Mouse (Mus musculus) intestine, postnatal 0 days (tissue): Measurements from ENCODE around the gene Oscp1. TPM values are rescaled to one million over a fixed set of nuclear protein-coding genes. Genes with fewer than 3 reads are reported as not detected.

ENCODE experiments used
- ATAC-seq: fragments of 200-750 bp; cut with Nextera tagmentation; 2 replicates; pipeline ENCODE4 v1.8.0; 2017; ENCODE audit warnings: mild to moderate bottlenecking, moderate TSS enrichment, moderate library complexity
- H3K27ac ChIP-seq: fragments of 300-500 bp; sonication (generic); 2 replicates; pipeline ENCODE4 v1.5.1; 2014; ENCODE audit warnings: mild to moderate bottlenecking, low read depth, low read length, moderate library complexity
- H3K27me3 ChIP-seq: fragments of 300-500 bp; sonication (generic); replicated peaks from 2 replicates; pipeline ENCODE4 v1.6.1; 2014; ENCODE audit warnings: low read length, mixed read lengths; ENCODE audit not compliant: control insufficient read depth, insufficient read depth
- H3K36me3 ChIP-seq: fragments of 300-500 bp; sonication (generic); 2 replicates; pipeline ENCODE4 v1.6.1; 2014; ENCODE audit warnings: mild to moderate bottlenecking, moderate library complexity; ENCODE audit not compliant: control insufficient read depth, insufficient read depth
- H3K4me1 ChIP-seq: fragments of 300-500 bp; sonication (generic); replicated peaks from 2 replicates; pipeline ENCODE4 v1.6.1; 2014; ENCODE audit warnings: antibody characterized with exemption, low read length, mixed read lengths; ENCODE audit not compliant: control insufficient read depth, insufficient read depth
- H3K4me2 ChIP-seq: fragments of 300-500 bp; sonication (generic); replicated peaks from 2 replicates; pipeline ENCODE4 v1.6.1; 2014; ENCODE audit warnings: low read depth, mild to moderate bottlenecking, moderate library complexity
- H3K4me3 ChIP-seq: fragments of 300-500 bp; sonication (generic); 2 replicates; pipeline ENCODE4 v1.5.1; 2014; ENCODE audit warnings: low read depth, low read length
- H3K9ac ChIP-seq: fragments of 300-500 bp; sonication (generic); 2 replicates; pipeline ENCODE4 v1.6.1; 2014; ENCODE audit warnings: mild to moderate bottlenecking, low read depth, low read length
- H3K9me3 ChIP-seq: fragments of 300-500 bp; sonication (generic); 2 replicates; pipeline ENCODE4 v1.6.1; 2016; ENCODE audit warnings: mixed run types; ENCODE audit not compliant: control insufficient read depth
- CTCF ChIP-seq: sonication (generic); IDR thresholded peaks from 2 replicates; pipeline ENCODE4 v1.5.1; 2016; ENCODE audit warnings: low read depth, mild to moderate bottlenecking, control low read depth, antibody characterized with exemption, moderate library complexity
- WGBS: fragments of 180-500 bp; shearing (Covaris S2); extraction: QIAGEN DNeasy Blood & Tissue Kit; methylation state at CpG from one replicate; pipeline ENCODE4 v1.1.7; 2014; 5-methylcytosine and 5-hydroxymethylcytosine counted together
- polyA plus RNA-seq: library from polyadenylated mRNA; unstranded; fragments of >200 nt; fragmentation: Nextera tagmentation; extraction: Ambion mirVana; gene quantifications from 2 replicates; pipeline ENCODE4 v1.2.1, GENCODE M21; 2015

Gene Oscp1
- polyA plus RNA-seq, 1 experiment from 2014 or later: 3.5 TPM

- no peaks in the 10 kb centered on the region for H3K9me3 ChIP-seq
- no peaks in the 10 kb centered on the region for H3K27me3 ChIP-seq
- no peak overlapping the region for H3K4me2 ChIP-seq
- H3K9ac ChIP-seq: no peak overlapping the region
- no peak for ATAC-seq
- WGBS: 54% methylated on average over 3 of the region's 3 CpGs
- TF ChIP-seq CTCF: no peak
- no peaks in the 10 kb centered on the region for H3K36me3 ChIP-seq
- H3K27ac ChIP-seq: no peak overlapping the region
- H3K4me3 ChIP-seq: no peak overlapping the region
- no peaks in the 10 kb centered on the region for H3K4me1 ChIP-seq
These were observed 29.3 kb upstream of the Oscp1 start for GRCm38 (mm10) chr4:126029042-126029441.

- Histone ChIP-seq H3K4me2 (no peak overlapping the region), H3K9ac (no peak overlapping the region), H3K4me1 (no peaks in the 10 kb centered on the region), H3K27me3 (no peaks in the 10 kb centered on the region), H3K9me3 (no peaks in the 10 kb centered on the region), H3K27ac (no peak overlapping the region), H3K4me3 (no peak overlapping the region), H3K36me3 (no peaks in the 10 kb centered on the region)
- no peak for ATAC-seq
- TF ChIP-seq CTCF: no peak
- 64% methylated on average over 5 of the region's 5 CpGs for WGBS
These were observed 27.7 kb upstream of the Oscp1 start for GRCm38 (mm10) chr4:126030705-126031104.

- Histone ChIP-seq H3K4me2 (no peak overlapping the region), H3K27me3 (no peaks in the 10 kb centered on the region), H3K27ac (no peak overlapping the region), H3K9ac (no peak overlapping the region), H3K4me3 (no peak overlapping the region), H3K9me3 (no peaks in the 10 kb centered on the region), H3K36me3 (no peaks in the 10 kb centered on the region), H3K4me1 (no peaks in the 10 kb centered on the region)
- ATAC-seq: no peak
- TF ChIP-seq CTCF: no peak
- 74% methylated on average over 5 of the region's 5 CpGs for WGBS
These were observed 23.0 kb upstream of the Oscp1 start for GRCm38 (mm10) chr4:126035413-126035812.

GRCm38 (mm10) chr4:126046851-126047585 lies 11.3 kb upstream of the Oscp1 start, which contains the start of gene Mrps15:
TSS of gene Mrps15 (plus strand) at chr4:126046925.
- Histone ChIP-seq H3K9me3 (no peaks in the 10 kb centered on the region), H3K4me1 (peaks cover 8% of the 10 kb centered on the region; the same call in 1 of the 2 replicates), H3K9ac (peak within 1 kb of the TSS; percentile 59), H3K4me2 (peak within 1 kb of the TSS; percentile 85), H3K27me3 (no peaks in the 10 kb centered on the region), H3K36me3 (peaks cover 22% of the 10 kb centered on the region), H3K27ac (peak within 1 kb of the TSS; percentile 30), H3K4me3 (peak within 1 kb of the TSS; percentile 67)
- ATAC-seq: peak; percentile 90
- WGBS: under 1% methylated on average over 56 of the region's 56 CpGs
- TF ChIP-seq CTCF: no peak

GRCm38 (mm10) chr4:126051617-126052016 lies 6.7 kb upstream of the Oscp1 start:
- Histone ChIP-seq H3K4me2 (no peak overlapping the region), H3K27me3 (no peaks in the 10 kb centered on the region), H3K27ac (no peak overlapping the region), H3K9ac (no peak overlapping the region), H3K4me3 (no peak overlapping the region), H3K36me3 (peaks cover 53% of the 10 kb centered on the region), H3K9me3 (no peaks in the 10 kb centered on the region), H3K4me1 (peaks cover 8% of the 10 kb centered on the region; the same call in 1 of the 2 replicates)
- no peak for ATAC-seq
- TF ChIP-seq CTCF: no peak
- 79% methylated on average over 7 of the region's 7 CpGs for WGBS

GRCm38 (mm10) chr4:126057207-126058133 lies 895 bp upstream of the Oscp1 start:
- Histone ChIP-seq H3K36me3 (peaks cover 31% of the 10 kb centered on the region), H3K27me3 (no peaks in the 10 kb centered on the region), H3K4me3 (peak overlapping the region; percentile 62), H3K4me1 (no peaks in the 10 kb centered on the region; the same call in 1 of the 2 replicates), H3K27ac (no peak overlapping the region), H3K9me3 (no peaks in the 10 kb centered on the region), H3K9ac (peak overlapping the region; percentile 51), H3K4me2 (peak overlapping the region; percentile 85)
- peak; percentile 41 for ATAC-seq
- 10% methylated on average over 19 of the region's 19 CpGs for WGBS
- TF ChIP-seq CTCF: no peak
